Mouse (Mus musculus) bone marrow, adult 2 months (tissue): Measurements from ENCODE around the gene Snca.

Experiments
- CTCF ChIP-seq: fragments of 200-500 bp; IDR thresholded peaks from 2 replicates; pipeline ENCODE4 v1.5.1; 2011; ENCODE audit warnings: low read length, control low read depth; ENCODE audit not compliant: control insufficient read depth, insufficient read depth
- POLR2A ChIP-seq: fragments of 200-500 bp; IDR thresholded peaks from 2 replicates; pipeline ENCODE4 v1.6.1; 2011; ENCODE audit warnings: low read depth, mild to moderate bottlenecking, control low read depth, low read length, borderline replicate concordance; ENCODE audit not compliant: control insufficient read depth

DNA sequence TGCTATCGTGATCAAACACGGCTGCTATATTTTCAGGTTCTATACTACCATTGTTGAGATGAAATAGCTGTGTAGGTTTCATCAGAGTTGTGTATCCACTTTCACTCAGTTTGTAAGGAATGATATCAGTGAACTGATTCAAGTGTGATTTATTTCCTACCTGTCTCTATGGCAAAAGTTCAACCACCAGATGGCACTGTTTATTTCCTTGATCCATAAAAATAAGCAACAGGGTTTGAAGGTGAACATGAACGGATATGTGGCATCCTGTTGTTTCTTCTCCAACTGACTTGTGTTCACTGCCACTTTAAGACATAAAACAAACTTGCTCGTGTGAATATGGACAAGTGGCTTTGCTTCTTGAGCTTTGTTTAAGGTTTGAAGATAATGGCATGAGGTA, 147.4 kb downstream of the Snca start:
- TF ChIP-seq POLR2A (no peak), CTCF (no peak)
